Mouse (Mus musculus) gastrocnemius, postnatal 25 days (tissue): ENCODE data around the gene Gmnc. TPM values are rescaled to one million over a fixed set of nuclear protein-coding genes. Genes with fewer than 3 reads are reported as not detected.

Source experiments
- DNase-seq: peaks from one replicate; pipeline ENCODE4 v3.0.0; 2022
- long read RNA-seq, 2 experiments: library from polyadenylated mRNA; stranded (forward); transcript quantifications; one replicate each; pipeline ENCODE4 v2.0.0; 2021
- total RNA-seq, 2 experiments: library from RNA; stranded (reverse); gene quantifications; 1 replicate in 1 of 2; 2 replicates in 1 of 2; pipeline ENCODE4 v1.2.3; 2021

Gmnc gene
- total RNA-seq, result not detected
- long read RNA-seq, experiment 1, result 0 reads
- long read RNA-seq, experiment 2, result 0 reads

DNA sequence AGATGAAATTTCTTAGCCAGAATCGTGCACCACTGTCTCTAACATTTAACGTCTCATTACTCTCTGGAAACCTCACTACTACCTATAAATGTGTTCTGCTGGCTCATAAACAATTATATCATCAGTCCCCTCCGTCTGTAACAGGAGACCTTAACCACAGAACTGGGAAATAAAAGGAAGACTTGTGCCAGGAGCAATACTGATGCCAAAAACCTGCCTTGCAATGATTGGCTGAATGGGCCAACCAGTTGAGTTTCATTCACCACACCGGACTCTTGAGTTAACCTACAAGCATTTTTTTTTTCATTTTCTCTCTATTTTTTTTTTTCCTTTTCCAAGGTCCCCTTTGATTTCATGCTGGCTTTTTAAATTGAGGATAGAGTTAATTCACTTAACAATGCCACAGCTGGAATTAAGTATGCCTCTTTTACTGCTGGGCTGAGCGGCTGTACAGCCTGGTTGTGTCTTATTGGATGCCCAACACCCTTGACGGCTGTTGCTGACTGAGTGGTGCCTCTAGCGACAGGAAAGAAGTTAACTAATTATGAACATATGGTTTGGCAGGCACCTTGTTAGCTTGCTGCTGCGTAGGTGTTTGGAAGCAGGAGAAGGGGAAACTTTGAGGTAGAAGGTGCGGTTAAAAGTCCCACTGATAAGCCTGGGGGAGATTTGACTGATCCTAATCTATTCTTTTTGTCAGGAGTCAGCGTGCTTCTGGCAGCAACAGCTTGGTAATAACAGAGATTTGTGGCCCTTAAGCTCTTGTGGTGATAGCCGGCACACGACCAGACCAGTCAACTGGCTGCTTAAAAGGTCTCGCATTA, at the start of gene Gmnc:
Gmnc (minus strand) TSS at position 176 of the 824 bp plus-strand sequence.
- DNase-seq, result no peak

DNA sequence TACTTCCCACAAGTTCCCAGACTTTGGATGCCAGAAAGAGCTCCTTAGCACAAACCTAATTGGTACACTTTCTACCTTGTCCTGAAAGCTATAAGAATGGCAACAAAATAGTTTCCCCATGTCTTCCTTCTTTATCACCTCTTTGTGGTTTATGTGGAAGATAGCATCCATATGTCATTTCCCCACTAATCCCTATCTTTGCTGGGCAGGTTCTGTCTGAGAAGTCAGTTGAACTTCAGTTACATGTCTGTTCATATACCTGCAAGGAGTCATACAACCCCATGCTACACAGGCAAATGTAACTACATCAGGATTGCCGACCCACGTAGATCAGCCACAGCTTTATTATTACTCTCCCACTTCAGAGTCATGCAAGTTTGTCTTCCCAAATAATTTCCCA, 35.8 kb upstream of the Gmnc start:
- no peak for DNase-seq

DNA sequence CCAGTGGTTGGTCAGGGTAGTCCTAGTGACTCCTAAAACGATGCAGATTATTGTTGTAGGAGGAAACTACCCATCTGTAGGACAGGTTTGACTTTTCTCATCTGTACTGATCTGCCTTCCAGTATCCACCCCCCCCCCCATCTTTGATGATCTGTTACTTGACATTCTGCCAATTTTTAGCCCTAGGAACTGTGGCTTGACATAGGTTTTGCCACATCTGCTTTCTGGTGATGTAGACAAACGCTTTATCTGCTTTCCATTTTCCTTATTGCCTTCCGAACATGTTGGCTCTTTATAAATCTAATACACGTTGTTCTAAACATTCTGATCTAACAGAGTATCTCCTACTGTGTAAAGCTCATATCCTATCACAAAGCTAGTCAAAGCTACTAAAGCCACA, 34.8 kb upstream of the Gmnc start:
- DNase-seq, result no peak

DNA sequence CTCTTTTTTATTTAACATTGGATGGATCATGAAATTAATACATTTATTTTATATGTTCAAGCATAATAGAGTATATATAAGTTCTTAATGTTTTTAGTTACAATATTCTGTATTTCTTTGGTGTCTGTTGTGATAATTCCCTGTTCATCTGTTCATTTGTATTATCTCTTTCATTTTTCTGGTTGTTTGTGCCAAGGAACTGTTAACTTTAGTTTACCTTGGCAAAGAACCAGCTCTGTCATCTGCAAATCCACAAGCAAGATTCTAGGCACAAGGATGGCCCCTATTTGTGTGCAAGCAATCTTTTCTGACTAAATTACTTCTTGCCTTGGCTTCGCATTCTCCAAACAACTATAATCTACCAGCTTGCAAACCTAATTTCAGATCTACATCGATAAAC, 31.3 kb upstream of the Gmnc start:
- DNase-seq, result no peak

DNA sequence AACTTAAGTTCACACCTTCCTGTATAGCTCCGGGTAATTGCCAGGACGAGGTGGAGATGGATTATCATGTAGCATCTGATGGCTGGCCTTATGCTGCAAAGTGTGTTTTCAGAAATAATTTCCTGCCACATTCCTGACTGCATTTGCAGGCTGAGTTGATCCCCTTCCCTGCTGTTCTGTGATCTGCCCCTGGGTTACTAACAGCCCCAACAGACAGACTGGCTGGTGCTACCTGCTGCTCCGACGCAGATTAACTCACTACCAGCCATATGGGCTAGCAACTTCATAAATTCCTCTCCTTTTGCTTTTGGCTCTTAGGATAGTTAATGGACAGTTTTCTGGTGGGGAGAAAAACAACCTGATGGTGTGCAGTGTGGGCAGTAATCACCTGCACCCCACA, 25.9 kb upstream of the Gmnc start:
- no peak for DNase-seq

DNA sequence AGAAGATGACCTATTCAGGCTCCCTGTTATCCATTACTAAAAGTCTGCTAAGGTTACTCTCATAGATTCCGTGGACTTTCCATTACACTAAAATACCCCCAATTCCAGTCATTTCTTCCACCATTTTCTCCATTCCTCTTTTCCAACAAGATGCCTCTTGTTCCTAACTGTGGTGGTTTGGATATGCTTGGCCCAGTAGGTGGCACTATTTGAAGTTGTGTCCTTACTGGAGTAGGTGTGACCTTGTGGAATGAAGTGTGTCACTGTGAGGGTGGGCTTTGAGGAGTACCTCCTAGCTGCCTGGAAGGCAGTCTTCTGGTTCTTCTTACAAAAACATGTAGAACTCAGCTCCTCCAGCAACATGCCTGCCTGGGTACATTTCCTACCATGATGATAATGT, 11.3 kb upstream of the Gmnc start:
- DNase-seq, result no peak

DNA sequence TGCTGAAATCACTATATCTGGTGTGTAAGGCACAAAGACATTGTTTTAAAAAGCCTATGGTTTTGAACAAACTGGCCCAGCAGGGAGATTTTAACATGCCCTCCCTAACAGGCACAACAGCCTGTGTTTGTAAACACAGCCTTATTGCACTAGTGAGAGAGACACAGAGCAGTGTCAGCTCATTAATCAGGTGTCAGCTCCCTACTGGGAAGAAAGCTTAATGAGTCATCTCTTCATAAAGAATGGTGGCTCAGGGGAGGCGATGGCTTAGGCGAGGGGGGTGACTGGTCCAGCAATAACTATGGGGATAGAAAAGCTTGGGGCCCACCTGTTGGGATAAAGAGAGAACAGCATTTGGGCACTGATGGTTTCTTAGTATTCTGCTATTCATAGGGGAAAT, 8.1 kb upstream of the Gmnc start:
- DNase-seq, result no peak

DNA sequence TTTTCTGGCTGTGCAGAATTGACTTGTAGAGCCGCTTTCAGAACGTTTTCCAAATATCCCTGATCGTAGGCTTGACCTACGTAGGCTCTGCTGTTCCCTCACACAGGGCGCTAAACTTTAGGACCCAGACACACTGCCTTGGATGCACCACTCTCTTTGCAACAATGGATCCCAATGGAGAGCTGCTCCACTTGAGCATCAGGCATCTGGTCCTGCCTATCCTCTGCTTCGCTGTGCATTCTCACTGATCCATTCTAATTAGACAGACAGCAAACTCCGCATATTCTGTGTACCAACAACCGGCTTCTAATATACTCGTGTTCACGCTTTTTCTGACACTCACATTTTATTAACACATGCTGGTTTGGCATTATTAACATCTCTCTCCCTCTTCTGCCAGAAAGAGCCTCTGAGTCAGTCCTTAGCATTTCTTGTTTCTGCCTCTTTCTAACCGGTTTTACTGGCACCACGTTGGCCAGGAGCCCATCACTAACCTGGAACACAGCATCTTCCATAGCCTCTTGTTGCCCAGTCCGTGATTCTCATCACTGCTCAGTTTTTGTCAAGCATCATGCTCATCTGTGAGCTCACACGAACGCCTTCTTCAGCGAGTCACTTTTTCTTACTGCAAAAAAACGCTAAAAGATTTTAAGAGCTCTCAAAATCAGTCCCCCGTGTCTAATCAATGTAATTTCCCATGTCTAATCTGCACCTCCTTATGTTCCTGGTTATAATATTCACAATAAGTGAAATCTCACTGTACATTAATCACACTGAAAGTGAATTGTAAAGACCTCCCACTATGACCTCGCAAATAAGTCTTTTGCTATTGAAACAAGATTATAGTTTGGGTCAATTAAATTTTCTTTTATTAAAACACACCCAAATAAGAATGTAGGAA, 1.8 kb downstream of the Gmnc start:
- DNase-seq, result no peak

DNA sequence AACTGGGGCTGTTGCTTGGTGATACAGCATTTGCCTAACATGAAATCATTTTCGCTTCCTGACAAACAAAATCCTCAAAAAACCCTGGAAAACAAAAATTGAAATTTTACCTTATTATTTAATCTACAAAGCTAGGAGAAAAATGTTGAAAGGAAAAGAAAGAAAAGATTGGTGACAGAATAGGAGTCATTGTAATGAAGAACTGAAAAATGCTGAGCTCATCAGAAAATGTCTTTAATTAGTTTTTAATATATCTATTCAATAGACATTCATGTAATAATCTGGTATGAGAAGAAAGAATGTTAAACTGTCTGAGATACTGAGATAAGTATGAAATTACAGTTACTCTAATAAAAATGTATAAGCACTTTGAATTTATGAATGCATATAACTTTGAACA, 3.3 kb downstream of the Gmnc start:
- no peak for DNase-seq

DNA sequence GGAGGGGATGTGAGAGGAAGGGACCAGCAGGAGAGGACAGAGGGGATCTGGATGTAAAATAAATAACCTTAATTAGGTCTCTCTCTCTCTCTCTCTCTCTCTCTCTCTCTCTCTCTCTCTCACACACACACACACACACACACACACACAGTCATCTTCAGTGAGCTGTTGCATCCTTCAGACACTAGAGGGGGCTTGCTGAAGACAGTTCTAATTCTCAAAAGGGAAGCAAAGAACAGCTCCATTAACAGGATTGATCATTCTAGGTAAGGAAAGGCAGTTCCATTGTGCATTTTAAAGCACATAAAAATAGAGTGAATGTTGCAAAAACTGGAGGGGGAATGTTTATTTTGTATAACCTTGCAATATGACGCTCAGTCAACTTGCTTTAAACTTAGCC, 5.7 kb downstream of the Gmnc start:
- DNase-seq, result no peak

DNA sequence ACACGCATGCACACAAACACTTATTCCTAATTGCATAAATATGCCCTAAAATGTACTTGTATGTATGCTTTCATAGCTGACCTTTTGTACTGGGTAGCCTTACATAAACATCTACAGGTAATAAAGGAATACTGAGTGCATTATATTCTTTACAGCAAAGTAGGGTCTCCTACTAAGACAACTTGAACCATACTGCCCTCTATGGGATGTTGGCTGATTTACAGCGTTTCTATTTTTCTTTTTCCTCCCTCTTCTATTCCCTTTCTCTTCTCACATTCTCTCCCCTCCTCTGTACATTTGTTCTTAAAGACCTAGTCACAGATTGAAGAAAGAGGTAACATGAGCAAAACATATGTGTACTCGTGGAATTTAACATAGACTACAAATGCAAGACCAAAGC, 9.3 kb downstream of the Gmnc start:
- DNase-seq, result no peak

DNA sequence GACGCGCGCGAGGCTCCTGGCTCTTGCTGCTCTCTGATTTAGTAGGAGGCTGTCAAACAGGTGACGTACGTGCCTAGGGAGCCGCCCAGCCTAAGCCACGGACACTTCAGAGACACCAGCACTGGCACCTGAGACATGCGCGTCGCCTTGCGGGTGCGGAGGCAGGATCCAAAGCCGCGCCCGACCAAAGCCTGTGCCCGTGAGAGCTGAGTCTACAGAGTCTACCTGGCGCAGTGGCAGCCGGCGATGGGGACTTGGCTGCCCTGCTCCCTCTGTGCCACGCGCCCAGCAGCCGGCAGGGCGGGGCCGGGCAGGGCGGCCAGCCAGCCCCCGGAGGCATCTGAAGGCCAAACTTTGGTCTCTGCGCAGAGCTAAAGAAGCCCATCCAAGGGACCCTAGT, 23.5 kb downstream of the Gmnc start:
- no peak for DNase-seq

DNA sequence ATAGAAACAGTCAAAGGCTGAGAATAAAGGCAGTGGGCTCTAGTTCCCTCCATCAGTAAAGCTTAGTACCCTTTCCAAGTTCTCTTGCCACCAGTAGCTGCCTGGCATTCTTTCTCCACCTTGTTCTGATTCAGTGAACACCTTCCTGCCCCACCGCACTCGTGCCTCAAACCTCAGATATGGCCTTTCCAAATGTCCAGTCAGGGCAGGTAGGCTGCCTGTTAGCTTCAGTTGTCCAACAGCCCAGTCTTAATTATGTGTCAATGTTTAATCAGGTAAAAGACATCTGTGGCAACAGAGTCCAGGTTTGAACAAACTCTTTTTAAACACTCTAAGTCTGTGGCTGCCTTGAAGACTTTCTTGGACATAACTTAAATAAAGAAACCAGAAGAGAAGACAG, 24.6 kb downstream of the Gmnc start:
- no peak for DNase-seq

DNA sequence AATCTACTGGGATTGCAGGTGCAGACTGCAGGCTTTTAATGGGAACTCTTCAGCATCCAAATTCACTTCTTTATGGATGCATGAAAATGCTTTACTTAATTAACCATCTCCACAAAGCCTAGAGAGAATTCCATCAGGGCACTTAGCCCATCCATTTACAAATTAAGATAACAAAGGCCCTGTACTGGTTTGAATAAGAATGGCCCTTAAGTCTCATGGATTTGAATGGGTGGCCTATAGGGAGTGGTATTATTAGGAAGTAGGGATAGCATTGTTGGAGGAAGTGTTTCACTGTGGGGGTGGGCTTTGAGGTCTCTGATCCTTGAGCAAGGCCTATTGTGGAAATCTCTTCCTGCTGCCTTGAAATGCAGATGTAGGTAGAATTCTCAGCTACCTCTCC, 29.5 kb downstream of the Gmnc start:
- no peak for DNase-seq

DNA sequence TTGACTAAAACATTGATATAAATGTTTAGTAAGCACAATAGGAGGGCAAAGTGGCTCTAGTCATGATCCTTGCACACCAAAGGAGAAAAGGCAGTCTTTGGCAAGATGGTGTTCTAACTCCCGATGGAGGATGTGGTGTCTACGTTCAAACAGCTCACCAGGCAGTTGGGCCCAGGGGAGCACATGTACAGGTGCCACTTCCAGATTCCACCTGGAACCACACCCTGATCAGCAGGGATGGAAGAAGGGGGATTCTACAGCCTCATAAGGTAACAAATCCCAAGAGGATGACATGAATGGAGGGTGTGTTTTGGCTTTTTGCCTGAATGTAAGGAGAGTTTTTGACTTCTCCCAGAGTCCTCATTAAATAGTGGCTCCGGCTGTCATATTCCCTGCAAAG, 39.9 kb downstream of the Gmnc start:
- no peak for DNase-seq

DNA sequence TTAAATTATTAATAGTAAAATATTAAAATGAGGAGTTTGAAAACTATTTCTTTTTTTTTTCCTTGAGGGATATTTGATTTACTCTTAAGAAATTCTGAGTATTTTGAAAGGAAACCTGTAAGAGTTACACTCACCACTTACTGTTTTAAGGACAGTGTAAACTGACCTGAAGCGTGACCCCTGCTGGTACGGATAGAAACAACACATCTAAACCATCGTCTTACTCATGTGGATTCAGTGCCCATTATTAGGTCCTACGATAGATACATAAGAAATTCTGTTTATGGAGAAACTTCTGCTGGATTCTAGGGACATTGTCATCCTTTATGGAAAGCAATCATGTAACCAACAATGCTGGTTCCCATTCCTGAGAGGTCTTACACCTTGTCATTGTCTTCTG, 41.2 kb downstream of the Gmnc start:
- no peak for DNase-seq

DNA sequence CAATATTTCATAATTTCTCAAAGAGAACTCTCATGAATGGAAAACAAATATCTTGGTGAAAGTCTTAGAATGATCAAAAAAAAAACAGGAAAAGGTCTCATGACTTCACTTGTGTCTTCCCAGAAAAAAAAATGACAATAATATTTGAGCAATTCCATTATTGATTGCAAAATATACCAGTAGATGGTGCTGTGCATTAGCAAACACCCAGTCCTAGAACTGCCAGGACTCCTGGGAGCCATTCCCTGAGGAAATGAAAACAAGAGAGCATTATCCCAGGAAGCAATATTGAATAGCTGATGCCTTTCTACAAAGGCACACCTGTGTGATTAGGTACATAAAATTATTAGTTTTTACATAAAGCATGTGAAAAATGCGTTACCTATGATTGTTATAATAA, 87.5 kb downstream of the Gmnc start:
- DNase-seq, result no peak

DNA sequence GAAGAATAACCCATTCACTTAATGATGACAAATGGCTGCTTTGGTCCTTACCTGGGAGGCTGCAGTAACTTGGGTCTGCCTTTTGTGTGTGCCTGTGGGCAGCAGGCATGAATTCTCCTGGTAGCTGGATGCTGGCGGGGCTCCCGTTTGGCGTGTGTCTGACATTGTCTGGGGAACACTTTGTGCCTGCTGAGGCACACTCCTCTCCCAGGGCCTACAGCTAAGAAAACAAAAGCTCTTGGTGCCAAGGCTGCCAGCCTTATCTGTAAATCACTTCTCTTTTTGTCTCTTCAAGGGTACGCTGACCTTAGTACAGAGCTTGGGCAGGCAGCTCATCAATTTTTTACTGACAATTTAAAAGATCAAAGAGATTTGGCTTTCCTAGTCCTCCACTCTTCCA, 90.0 kb downstream of the Gmnc start:
- DNase-seq, result no peak

DNA sequence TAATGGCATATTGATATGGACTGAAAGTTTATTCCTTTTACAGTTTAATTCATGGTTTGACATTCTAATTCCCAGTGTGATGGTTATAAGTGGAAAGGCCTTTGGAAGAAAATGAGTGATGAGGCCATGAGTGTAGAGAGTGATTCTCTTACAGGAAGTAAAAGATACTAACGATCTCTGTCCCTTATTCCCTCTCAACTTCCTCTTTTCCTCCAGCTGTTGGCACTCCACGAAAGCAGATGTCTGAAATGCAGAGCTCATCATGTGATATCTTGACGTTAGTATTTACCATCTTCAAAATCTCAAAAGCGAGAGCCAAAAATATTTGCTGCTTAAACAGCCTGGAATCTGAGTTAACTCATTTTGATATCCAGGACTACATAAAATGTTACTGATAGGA, 105.1 kb downstream of the Gmnc start:
- DNase-seq, result no peak

DNA sequence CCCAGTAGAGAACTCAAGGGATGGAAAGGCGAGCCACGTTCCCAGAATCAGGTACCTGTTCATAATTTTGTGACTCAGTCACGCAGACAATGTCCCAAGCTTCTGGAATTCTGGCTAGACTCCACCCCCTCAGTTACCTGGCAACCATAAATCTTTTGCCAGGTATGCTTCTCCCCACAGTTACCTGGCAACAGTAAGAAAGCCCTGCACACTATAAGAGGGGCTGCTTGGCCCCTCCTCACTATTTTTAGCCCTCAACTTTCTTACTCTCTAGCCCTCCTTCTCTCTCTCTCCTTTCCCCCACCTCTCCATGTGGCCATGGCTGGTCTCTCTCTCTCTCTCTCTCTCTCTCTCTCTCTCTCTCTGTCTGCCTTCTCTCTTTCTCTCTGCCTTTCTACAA, 114.6 kb downstream of the Gmnc start:
- no peak for DNase-seq
